Mouse (Mus musculus) right cerebral cortex, postnatal 10 days (tissue): ENCODE measurements at regions not wholly inside any gene's neighbourhood (a gene's known extent, or its start where the extent isn't known, plus 50 kb on each side); places are given as distances from the start of the nearest gene placed in this dataset.

ENCODE experiments used
- DNase-seq, 2 experiments: peaks; one replicate each; pipeline ENCODE4 v3.0.0; 2021; ENCODE audit warnings: low spot score in 2 of 2

GRCm38 (mm10) chr13:34576392-34576791, 76.9 kb downstream of the Pxdc1 start:
- no peak for DNase-seq

DNA sequence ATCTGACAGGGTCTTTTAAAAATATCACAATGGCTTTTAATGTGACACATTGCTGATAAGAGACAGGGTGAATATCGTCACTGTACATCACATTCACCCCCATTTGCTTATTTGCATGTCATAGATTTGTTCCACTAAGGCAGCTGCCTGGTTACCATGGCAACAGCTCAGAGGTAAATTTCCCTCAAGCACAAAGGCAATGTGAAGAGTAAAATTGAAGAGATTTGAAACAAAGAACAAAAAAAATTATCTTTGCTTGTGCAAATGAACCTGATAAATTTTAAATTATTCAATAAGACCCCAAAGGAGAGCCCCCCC, 77.3 kb downstream of the Pxdc1 start:
- peak; percentile 76 to 85 for DNase-seq

DNA sequence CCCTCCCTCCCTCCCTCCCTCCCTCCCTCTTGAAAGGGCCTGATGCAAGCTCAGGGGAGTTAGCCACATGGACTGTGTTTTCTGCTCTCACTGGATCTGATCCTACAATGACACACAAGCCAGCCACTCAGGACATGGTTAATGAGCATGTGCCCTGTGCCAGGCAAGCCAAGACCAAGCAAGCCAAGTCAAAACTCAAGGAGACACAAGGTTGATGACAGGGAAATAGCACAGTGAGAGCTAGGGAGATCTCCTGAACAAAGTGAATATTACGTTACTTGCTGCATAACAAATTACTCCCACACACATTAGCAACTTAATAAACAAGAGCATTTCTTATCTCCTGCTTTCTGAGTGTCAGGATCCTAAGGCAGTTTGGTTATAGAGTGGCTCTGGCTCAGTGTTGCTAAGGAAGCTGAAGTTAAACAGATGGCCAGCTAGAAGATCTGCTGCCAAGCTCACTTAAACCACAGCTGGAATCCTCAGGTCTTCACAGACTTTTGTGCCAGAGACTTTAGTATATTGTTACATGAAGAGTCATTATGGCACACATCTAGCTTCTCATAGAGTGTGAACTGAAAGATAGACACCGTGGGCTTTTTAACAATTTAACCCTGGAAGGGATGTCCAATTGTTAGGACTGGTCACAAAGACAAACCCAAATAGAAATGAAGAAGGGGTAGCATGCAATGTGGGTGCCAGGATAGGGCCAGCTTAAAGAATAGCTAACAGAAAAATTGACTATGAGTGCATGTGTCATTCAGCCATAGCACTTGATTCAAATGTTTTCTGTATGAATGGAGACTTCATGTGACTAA, 77.9 kb downstream of the Pxdc1 start:
- peak in 1 of 2 experiments; percentile 48 for DNase-seq

GRCm38 (mm10) chr13:34569312-34569711, 84.0 kb downstream of the Pxdc1 start:
- DNase-seq = no peak

- no peak for DNase-seq
These were observed 86.6 kb downstream of the Pxdc1 start for GRCm38 (mm10) chr13:34566687-34567086.

- no peak for DNase-seq
These were observed 103.0 kb downstream of the Pxdc1 start for GRCm38 (mm10) chr13:34550130-34550884.

- DNase-seq = no peak
These were observed 112.6 kb downstream of the Pxdc1 start for GRCm38 (mm10) chr13:34540646-34541045.

- DNase-seq = no peak
These were observed 119.4 kb downstream of the Pxdc1 start for GRCm38 (mm10) chr13:34533896-34534295.

DNA sequence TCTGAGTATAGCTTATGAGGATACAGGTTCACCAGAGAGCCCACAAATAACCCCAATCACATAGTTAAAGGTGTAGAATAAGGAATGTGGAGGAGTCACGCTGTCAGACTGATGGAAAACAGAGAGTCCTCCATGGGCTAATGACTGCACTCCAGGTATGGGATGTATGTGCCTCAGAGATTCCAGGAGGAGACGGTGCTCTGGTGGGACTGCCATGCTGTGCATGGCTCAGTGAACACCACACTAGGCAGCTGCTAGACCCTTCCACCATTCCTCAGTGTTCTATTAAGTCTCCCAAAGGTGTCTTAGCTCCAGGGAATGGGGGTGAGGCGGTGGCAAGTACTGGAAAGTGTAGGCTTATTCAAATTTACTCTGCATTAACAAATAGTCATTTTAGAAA, 142.0 kb downstream of the Pxdc1 start:
- DNase-seq = no peak

- DNase-seq = no peak
These were observed 146.1 kb downstream of the Pxdc1 start for GRCm38 (mm10) chr13:34507224-34507623.

DNA sequence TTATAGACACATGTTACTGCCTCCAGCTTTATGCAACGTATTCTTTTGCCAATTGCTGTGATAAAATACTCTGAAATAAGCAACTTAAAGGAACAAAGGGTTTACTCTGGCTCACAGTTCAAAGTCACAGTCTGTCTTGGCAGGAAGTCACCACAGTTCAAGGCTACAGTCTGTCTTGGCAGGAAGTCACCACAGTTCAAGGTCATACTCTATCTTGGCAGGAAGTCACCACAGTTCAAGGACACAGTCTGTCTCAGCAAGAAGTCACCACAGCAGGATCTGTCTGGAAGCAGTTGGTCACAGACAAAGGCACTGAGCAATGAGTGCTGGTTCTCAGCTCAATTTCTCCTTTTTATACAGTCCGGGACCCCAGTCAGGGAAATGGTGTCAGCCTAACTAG, 147.4 kb downstream of the Pxdc1 start:
- no peak for DNase-seq

GRCm38 (mm10) chr13:34504879-34505278, 148.4 kb downstream of the Pxdc1 start:
- no peak for DNase-seq

GRCm38 (mm10) chr13:34498910-34499309, 153.9 kb upstream of the Slc22a23 start:
- DNase-seq = no peak

DNA sequence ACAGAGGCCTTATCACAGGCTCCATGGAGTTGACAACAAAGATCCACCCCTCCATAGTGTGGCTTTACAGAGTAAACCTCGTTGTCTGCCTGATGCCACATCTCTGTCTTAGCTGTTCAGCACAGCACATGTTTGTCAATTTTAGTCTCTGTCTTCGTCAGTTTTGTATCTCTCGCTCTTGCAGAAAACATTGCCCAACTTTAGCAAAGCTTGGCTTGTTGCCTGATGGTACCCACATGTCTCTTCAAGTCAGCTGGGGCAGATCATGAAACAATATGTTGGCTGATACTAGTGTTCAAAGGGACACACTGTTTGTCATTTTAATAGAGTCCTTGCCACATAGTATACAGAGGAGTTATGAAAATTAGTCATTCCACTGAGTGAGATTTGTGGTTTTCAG, 152.7 kb upstream of the Slc22a23 start:
- DNase-seq = no peak

DNA sequence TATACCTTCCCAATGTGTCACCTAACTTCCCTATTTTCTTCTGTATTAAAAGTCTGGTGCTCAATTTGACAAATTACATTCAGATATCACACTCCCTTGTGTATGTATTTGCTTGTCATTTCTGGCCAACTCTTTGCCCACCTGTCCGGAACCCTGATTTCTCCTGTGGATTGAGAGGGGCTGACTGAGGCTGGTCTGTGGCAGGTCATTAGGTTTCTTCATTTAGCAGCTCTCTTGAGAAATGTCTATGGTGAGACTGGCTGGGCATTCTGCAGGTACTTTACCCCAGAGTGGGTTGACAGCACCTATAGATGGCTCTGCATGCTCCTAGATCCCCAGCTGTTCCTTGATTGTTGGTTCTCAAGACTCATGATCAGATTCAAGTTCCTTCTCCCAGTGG, 139.8 kb upstream of the Slc22a23 start:
- DNase-seq = no peak

DNA sequence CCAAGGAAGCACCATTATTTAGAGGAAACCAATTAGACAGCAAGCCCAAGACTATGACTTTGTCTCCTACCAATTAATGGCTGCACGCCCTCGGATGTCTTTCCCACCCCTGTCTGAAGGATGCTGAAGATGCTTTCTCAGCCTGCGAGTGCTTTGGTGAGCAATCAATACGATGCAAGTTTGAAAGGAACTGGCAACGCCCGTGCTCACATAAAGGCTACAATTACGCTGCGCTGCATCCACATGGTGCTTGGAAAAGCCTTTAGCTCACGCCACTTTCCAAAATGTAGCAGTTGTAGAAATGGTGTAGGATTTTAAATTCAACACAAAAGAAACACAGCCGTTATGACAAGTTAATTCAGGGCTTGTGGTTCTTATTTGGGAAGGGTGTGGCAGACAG, 136.5 kb upstream of the Slc22a23 start:
- peak in 1 of 2 experiments; percentile 29 for DNase-seq

GRCm38 (mm10) chr13:34470410-34470809, 125.4 kb upstream of the Slc22a23 start:
- no peak for DNase-seq

DNA sequence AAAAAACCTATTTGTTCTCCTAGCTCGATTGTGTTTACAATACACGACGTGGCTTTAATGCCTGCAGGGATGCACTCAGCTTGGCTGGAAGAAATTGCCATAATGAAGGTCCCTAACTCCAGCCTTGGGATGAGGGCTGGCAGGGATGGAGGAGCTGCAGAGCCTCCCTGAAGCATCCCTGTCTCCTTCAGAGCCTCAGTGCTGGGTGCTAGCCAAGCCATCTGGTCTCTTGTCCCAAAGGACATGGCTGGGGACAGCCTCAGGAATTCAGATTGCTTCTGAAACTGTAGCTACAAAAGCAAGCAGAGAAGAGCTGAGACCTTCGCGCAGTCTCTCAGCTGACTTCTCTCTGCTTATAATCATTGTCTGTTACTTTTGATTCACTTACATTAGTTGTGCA, 124.6 kb upstream of the Slc22a23 start:
- DNase-seq = peak; percentile 51 to 60

DNA sequence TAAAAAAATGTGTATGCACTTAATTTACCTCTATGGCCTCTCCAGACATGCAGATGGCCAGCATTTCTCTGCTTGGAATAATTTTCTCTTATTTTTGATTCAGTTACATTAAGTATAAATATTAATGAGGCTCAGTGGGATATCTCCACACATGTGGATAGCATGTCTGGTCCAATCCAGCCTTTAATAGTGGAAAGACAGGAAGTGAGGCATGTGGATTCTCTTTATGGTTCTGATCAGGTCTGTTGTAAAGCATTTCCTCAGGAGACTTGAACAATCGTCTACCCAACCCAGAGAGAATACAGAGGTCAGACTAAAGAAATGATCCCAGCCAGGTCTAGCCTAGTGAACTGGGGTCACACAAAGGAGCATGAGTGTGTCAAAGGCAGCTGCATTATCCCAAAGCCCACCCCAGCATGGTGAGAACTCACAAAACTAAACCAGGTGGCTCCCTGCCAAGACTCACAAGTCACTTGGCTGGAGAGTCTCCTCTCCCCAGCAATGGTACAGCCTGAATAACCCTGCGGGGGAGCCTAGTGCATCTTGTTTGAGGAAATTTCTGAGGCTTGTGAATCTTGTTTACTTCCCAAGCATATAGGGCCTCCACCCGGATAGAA, 123.3 kb upstream of the Slc22a23 start:
- no peak for DNase-seq

GRCm38 (mm10) chr13:34465862-34466430, 121.0 kb upstream of the Slc22a23 start:
- no peak for DNase-seq

DNA sequence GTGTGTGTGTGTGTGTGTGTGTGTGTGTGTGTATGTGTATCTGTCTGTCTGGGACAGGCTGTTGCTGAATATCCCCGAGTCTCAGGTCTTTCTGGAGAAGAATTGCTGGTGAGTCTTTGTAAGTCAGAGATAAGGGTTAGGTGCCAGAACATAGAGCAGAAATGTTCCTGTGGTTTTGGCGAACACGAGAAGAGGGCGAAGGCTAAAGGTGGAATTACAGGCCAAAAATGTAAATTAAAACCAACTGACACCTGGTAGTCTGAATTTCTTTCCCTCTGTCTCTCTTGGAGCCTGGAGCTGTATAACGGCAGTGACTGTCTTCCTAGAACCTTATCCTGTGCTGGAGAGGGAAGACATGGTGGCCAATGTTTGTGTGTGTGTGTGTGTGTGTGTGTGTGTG, 120.5 kb upstream of the Slc22a23 start:
- DNase-seq = no peak

GRCm38 (mm10) chr13:34464221-34464620, 119.2 kb upstream of the Slc22a23 start:
- no peak for DNase-seq
